Mouse (Mus musculus): Measurements from ENCODE around the gene Rubcnl. TPM values are rescaled to one million over a fixed set of nuclear protein-coding genes. Genes with fewer than 3 reads are reported as not detected.

The Rubcnl gene
- polyA plus RNA-seq, 1 experiment from 2014 or later: 0.89 TPM

- Histone ChIP-seq H3K4me3 (ENCODE audit: low read depth, low read length) (no peak overlapping the region), H3K4me2 (no peak overlapping the region), H3K27ac (ENCODE audit: low read depth) (no peak overlapping the region), H3K9me3 (ENCODE audit: low read depth, low read length) (no peaks in the 10 kb centered on the region), H3K4me1 (ENCODE audit: insufficient read depth) (no peaks in the 10 kb centered on the region), H3K9ac (no peak overlapping the region), H3K27me3 (ENCODE audit: insufficient read depth, low read length) (no peaks in the 10 kb centered on the region), H3K36me3 (ENCODE audit: insufficient read depth) (no peaks in the 10 kb centered on the region)
- DNase-seq: no peak
- 69% methylated on average over 7 of the region's 7 CpGs for WGBS
- TF ChIP-seq CTCF (IDR thresholded peaks at IDR 0.05; ENCODE audit: low read depth): no peak
- no peak for ATAC-seq (ENCODE audit: insufficient read depth)
Measured at GRCm38 (mm10) chr14:74984817-74985391, 30.9 kb upstream of the Rubcnl start.

GRCm38 (mm10) chr14:74985658-74986057 lies 30.2 kb upstream of the Rubcnl start:
- Histone ChIP-seq H3K4me2 (no peak overlapping the region), H3K4me3 (ENCODE audit: low read depth, low read length) (no peak overlapping the region), H3K9me3 (ENCODE audit: low read depth, low read length) (no peaks in the 10 kb centered on the region), H3K27ac (ENCODE audit: low read depth) (no peak overlapping the region), H3K9ac (no peak overlapping the region), H3K27me3 (ENCODE audit: insufficient read depth, low read length) (no peaks in the 10 kb centered on the region), H3K36me3 (ENCODE audit: insufficient read depth) (no peaks in the 10 kb centered on the region), H3K4me1 (ENCODE audit: insufficient read depth) (no peaks in the 10 kb centered on the region)
- ATAC-seq (ENCODE audit: insufficient read depth) (no peak), DNase-seq (no peak)
- WGBS: 56% methylated on average over 4 of the region's 4 CpGs
- TF ChIP-seq CTCF (IDR thresholded peaks at IDR 0.05; ENCODE audit: low read depth): no peak

GRCm38 (mm10) chr14:74986527-74986926 lies 29.3 kb upstream of the Rubcnl start:
- H3K36me3 ChIP-seq (ENCODE audit: insufficient read depth): no peaks in the 10 kb centered on the region
- no peak overlapping the region for H3K9ac ChIP-seq
- TF ChIP-seq CTCF (IDR thresholded peaks at IDR 0.05; ENCODE audit: low read depth): no peak
- no peak overlapping the region for H3K4me3 ChIP-seq (ENCODE audit: low read depth, low read length)
- H3K27ac ChIP-seq (ENCODE audit: low read depth): no peak overlapping the region
- ATAC-seq (ENCODE audit: insufficient read depth) (no peak), DNase-seq (no peak)
- no peak overlapping the region for H3K4me2 ChIP-seq
- WGBS: 68% methylated on average over 3 of the region's 3 CpGs
- no peaks in the 10 kb centered on the region for H3K27me3 ChIP-seq (ENCODE audit: insufficient read depth, low read length)
- H3K9me3 ChIP-seq (ENCODE audit: low read depth, low read length): no peaks in the 10 kb centered on the region
- H3K4me1 ChIP-seq (ENCODE audit: insufficient read depth): no peaks in the 10 kb centered on the region

- no peak for TF ChIP-seq CTCF (IDR thresholded peaks at IDR 0.05; ENCODE audit: low read depth)
- DNase-seq (no peak), ATAC-seq (ENCODE audit: insufficient read depth) (no peak)
- H3K27me3 ChIP-seq (ENCODE audit: insufficient read depth, low read length): no peaks in the 10 kb centered on the region
- H3K9me3 ChIP-seq (ENCODE audit: low read depth, low read length): no peaks in the 10 kb centered on the region
- H3K4me2 ChIP-seq: no peak overlapping the region
- no peak overlapping the region for H3K9ac ChIP-seq
- no peak overlapping the region for H3K4me3 ChIP-seq (ENCODE audit: low read depth, low read length)
- H3K4me1 ChIP-seq (ENCODE audit: insufficient read depth): no peaks in the 10 kb centered on the region
- 45% methylated on average over 4 of the region's 4 CpGs for WGBS
- no peak overlapping the region for H3K27ac ChIP-seq (ENCODE audit: low read depth)
- no peaks in the 10 kb centered on the region for H3K36me3 ChIP-seq (ENCODE audit: insufficient read depth)
Measured at GRCm38 (mm10) chr14:74989322-74989721, 26.5 kb upstream of the Rubcnl start.

- WGBS: 81% methylated on average over 4 of the region's 4 CpGs
- ATAC-seq (ENCODE audit: insufficient read depth) (no peak), DNase-seq (no peak)
- no peaks in the 10 kb centered on the region for H3K4me1 ChIP-seq (ENCODE audit: insufficient read depth)
- no peaks in the 10 kb centered on the region for H3K36me3 ChIP-seq (ENCODE audit: insufficient read depth)
- no peaks in the 10 kb centered on the region for H3K27me3 ChIP-seq (ENCODE audit: insufficient read depth, low read length)
- no peak overlapping the region for H3K9ac ChIP-seq
- no peak overlapping the region for H3K27ac ChIP-seq (ENCODE audit: low read depth)
- TF ChIP-seq CTCF (IDR thresholded peaks at IDR 0.05; ENCODE audit: low read depth): no peak
- no peak overlapping the region for H3K4me2 ChIP-seq
- no peaks in the 10 kb centered on the region for H3K9me3 ChIP-seq (ENCODE audit: low read depth, low read length)
- H3K4me3 ChIP-seq (ENCODE audit: low read depth, low read length): no peak overlapping the region
Measured at GRCm38 (mm10) chr14:74989909-74990308, 25.9 kb upstream of the Rubcnl start.

- DNase-seq (peak; percentile 93), ATAC-seq (ENCODE audit: insufficient read depth) (no peak)
- TF ChIP-seq CTCF (IDR thresholded peaks at IDR 0.05; ENCODE audit: low read depth): peak; percentile 65
- Histone ChIP-seq H3K9me3 (ENCODE audit: low read depth, low read length) (no peaks in the 10 kb centered on the region), H3K9ac (no peak overlapping the region), H3K4me1 (ENCODE audit: insufficient read depth) (no peaks in the 10 kb centered on the region), H3K27me3 (ENCODE audit: insufficient read depth, low read length) (no peaks in the 10 kb centered on the region), H3K4me3 (ENCODE audit: low read depth, low read length) (no peak overlapping the region), H3K36me3 (ENCODE audit: insufficient read depth) (no peaks in the 10 kb centered on the region), H3K27ac (ENCODE audit: low read depth) (no peak overlapping the region), H3K4me2 (no peak overlapping the region)
- WGBS: 4% methylated on average over 1 of the region's 1 CpGs
Measured at GRCm38 (mm10) chr14:74990504-74990903, 25.3 kb upstream of the Rubcnl start.

- WGBS: 47% methylated on average over 3 of the region's 3 CpGs
- no peak overlapping the region for H3K27ac ChIP-seq (ENCODE audit: low read depth)
- H3K4me2 ChIP-seq: no peak overlapping the region
- no peak overlapping the region for H3K9ac ChIP-seq
- H3K4me1 ChIP-seq (ENCODE audit: insufficient read depth): no peaks in the 10 kb centered on the region
- H3K9me3 ChIP-seq (ENCODE audit: low read depth, low read length): no peaks in the 10 kb centered on the region
- no peak overlapping the region for H3K4me3 ChIP-seq (ENCODE audit: low read depth, low read length)
- no peak for DNase-seq
- no peaks in the 10 kb centered on the region for H3K36me3 ChIP-seq (ENCODE audit: insufficient read depth)
- H3K27me3 ChIP-seq (ENCODE audit: insufficient read depth, low read length): no peaks in the 10 kb centered on the region
- ATAC-seq (ENCODE audit: insufficient read depth): no peak
- no peak for TF ChIP-seq CTCF (IDR thresholded peaks at IDR 0.05; ENCODE audit: low read depth)
Measured at GRCm38 (mm10) chr14:74996556-74996955, 19.3 kb upstream of the Rubcnl start.

GRCm38 (mm10) chr14:74997041-74997440 lies 18.8 kb upstream of the Rubcnl start:
- Histone ChIP-seq H3K9me3 (ENCODE audit: low read depth, low read length) (no peaks in the 10 kb centered on the region), H3K27ac (ENCODE audit: low read depth) (no peak overlapping the region), H3K4me3 (ENCODE audit: low read depth, low read length) (no peak overlapping the region), H3K36me3 (ENCODE audit: insufficient read depth) (no peaks in the 10 kb centered on the region), H3K4me2 (no peak overlapping the region), H3K4me1 (ENCODE audit: insufficient read depth) (no peaks in the 10 kb centered on the region), H3K27me3 (ENCODE audit: insufficient read depth, low read length) (no peaks in the 10 kb centered on the region), H3K9ac (no peak overlapping the region)
- WGBS: 78% methylated on average over 2 of the region's 2 CpGs
- no peak for TF ChIP-seq CTCF (IDR thresholded peaks at IDR 0.05; ENCODE audit: low read depth)
- ATAC-seq (ENCODE audit: insufficient read depth) (no peak), DNase-seq (no peak)

Measured in lung, embryonic 14.5 days (tissue).